Comparison of ENCODE assay signal across 8 mouse cellular contexts in the genomic region with DNA sequence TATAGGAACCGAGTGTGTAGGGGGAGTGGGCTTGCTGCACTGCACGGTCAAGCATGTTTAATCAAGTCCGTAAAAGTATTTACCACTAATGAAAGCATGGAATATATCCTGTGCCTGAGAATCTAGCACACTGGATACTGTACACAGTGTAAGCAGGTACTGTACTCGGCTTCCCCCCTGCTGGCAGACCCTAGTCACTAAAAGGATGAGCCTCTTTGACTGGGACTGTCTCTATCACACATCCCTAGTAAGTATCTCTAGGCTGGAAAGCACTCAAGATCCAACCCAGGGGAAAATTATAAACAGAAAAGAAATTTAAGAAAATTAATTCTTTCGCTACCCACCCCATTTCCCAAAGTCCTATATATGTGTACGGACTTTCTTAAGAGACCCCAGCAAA. TPM values are rescaled to one million over a fixed set of nuclear protein-coding genes. Genes with fewer than 3 reads are reported as not detected.
DNase-seq lines count a peak whose midpoint lies in the region; ATAC-seq lines count a peak whose summit lies in the region.

No protein-coding gene starts in this region.

- H3K27me3 ChIP-seq in forebrain, embryonic 12.5 days: no peaks in the 10 kb centered on the region
- no peaks in the 10 kb centered on the region for H3K27me3 ChIP-seq in kidney, embryonic 15.5 days
- H3K27me3 ChIP-seq in midbrain, embryonic 11.5 days (ENCODE audit: control insufficient read depth, insufficient read depth, low read length): no peaks in the 10 kb centered on the region

- WGBS in forebrain, embryonic 12.5 days: 33% methylated on average over 6 of the region's 6 CpGs
- 13% methylated on average over 6 of the region's 6 CpGs for WGBS in kidney, embryonic 15.5 days
- WGBS in midbrain, embryonic 11.5 days: 45% methylated on average over 6 of the region's 6 CpGs

- peak overlapping the region; percentile 95 for H3K4me3 ChIP-seq in forebrain, embryonic 12.5 days (replicated peaks)
- H3K4me3 ChIP-seq in kidney, embryonic 15.5 days (replicated peaks): peak overlapping the region; percentile 98
- peak overlapping the region; percentile 96 for H3K4me3 ChIP-seq in midbrain, embryonic 11.5 days (ENCODE audit: low read depth, low read length)

- no peaks in the 10 kb centered on the region for H3K9me3 ChIP-seq in forebrain, embryonic 12.5 days
- H3K9me3 ChIP-seq in kidney, embryonic 15.5 days (replicated peaks): no peaks in the 10 kb centered on the region
- no peaks in the 10 kb centered on the region for H3K9me3 ChIP-seq in midbrain, embryonic 11.5 days (ENCODE audit: control insufficient read depth, low read length)

- H3K9ac ChIP-seq in forebrain, embryonic 12.5 days: peak overlapping the region; percentile 99
- H3K9ac ChIP-seq in kidney, embryonic 15.5 days: peak overlapping the region; percentile 98
- H3K9ac ChIP-seq in midbrain, embryonic 11.5 days (ENCODE audit: low read length): peak overlapping the region; percentile 100

- H3K4me1 ChIP-seq in forebrain, embryonic 12.5 days: peaks cover 33% of the 10 kb centered on the region
- peaks cover 49% of the 10 kb centered on the region for H3K4me1 ChIP-seq in kidney, embryonic 15.5 days
- peaks cover 12% of the 10 kb centered on the region; the same call in 1 of the 2 replicates for H3K4me1 ChIP-seq in midbrain, embryonic 11.5 days (ENCODE audit: control insufficient read depth, insufficient read depth, low read length)

- DNase-seq in layer of hippocampus, postnatal 10 days (ENCODE audit: low spot score in 2 of 2): peak; percentile 32 to 40
- no peak for DNase-seq in layer of hippocampus, postnatal 36 days
- DNase-seq in NIH3T3 (ENCODE audit: low read depth): peak; percentile 59
- no peak for DNase-seq in midbrain, embryonic 11.5 days (ENCODE audit: low spot score, missing footprints)
- peak; percentile 39 to 62 for DNase-seq in thymus, postnatal 10 days (ENCODE audit: low spot score in 2 of 2)
- DNase-seq in natural killer cell, adult 2 months (ENCODE audit: low spot score in 2 of 2): no peak

- peaks cover 20% of the 10 kb centered on the region for H3K36me3 ChIP-seq in forebrain, embryonic 12.5 days (replicated peaks)
- peaks cover 10% of the 10 kb centered on the region for H3K36me3 ChIP-seq in kidney, embryonic 15.5 days
- no peaks in the 10 kb centered on the region for H3K36me3 ChIP-seq in midbrain, embryonic 11.5 days (ENCODE audit: control insufficient read depth, insufficient read depth, low read length)

- peak overlapping the region; percentile 79 for H3K4me2 ChIP-seq in forebrain, embryonic 12.5 days
- H3K4me2 ChIP-seq in kidney, embryonic 15.5 days: peak overlapping the region; percentile 83
- H3K4me2 ChIP-seq in midbrain, embryonic 11.5 days: peak overlapping the region; percentile 69

- no peak for ATAC-seq in forebrain, embryonic 12.5 days (ENCODE audit: low FRiP score)
- no peak for ATAC-seq in kidney, embryonic 15.5 days (replicated peaks; ENCODE audit: low FRiP score)
- ATAC-seq in midbrain, embryonic 11.5 days (ENCODE audit: low FRiP score): no peak

- peak overlapping the region; percentile 97; the same call in 1 of the 2 replicates for H3K27ac ChIP-seq in forebrain, embryonic 12.5 days
- H3K27ac ChIP-seq in kidney, embryonic 15.5 days: peak overlapping the region; percentile 97
- peak overlapping the region; percentile 92; the same call in 1 of the 2 replicates for H3K27ac ChIP-seq in midbrain, embryonic 11.5 days (ENCODE audit: low read depth, low read length)

RNA-seq across cellular contexts. Expression of a gene that starts 2.8 kb away (rescaled TPM):
- 10 to 100 TPM; 25.8 to 27.5 TPM for total RNA-seq in layer of hippocampus, postnatal 10 days (2021)
- total RNA-seq in layer of hippocampus, postnatal 36 days (2021): 10 to 100 TPM; 25.5 to 25.6 TPM
- polyA plus RNA-seq in forebrain, embryonic 12.5 days (2016; fragmentation: Nextera tagmentation; extraction: Ambion mirVana): 20.9 and 23.1 TPM in 2 replicates
- 14.6 and 15.4 TPM in 2 replicates for polyA plus RNA-seq in kidney, embryonic 15.5 days (2015; fragmentation: Nextera tagmentation; extraction: Ambion mirVana)
- polyA plus RNA-seq in midbrain, embryonic 11.5 days (2014; fragmentation: Nextera tagmentation; extraction: Ambion mirVana): 16.5 and 17.7 TPM in 2 replicates

Comparison
In these comparisons a context has a peak if more than half of its experiments do, and no peak if none do; other contexts are left out.
1. DNase-seq: peak in layer of hippocampus, postnatal 10 days (2 of 2), NIH3T3 (single experiment) and thymus, postnatal 10 days (2 of 2); none in layer of hippocampus, postnatal 36 days (0 of 2), midbrain, embryonic 11.5 days (single experiment) and natural killer cell, adult 2 months (0 of 2).
2. Peak in every context shown above with its lines, with median percentiles within 50 percentile points of each other: H3K27ac ChIP-seq, H3K4me2 ChIP-seq, H3K4me3 ChIP-seq and H3K9ac ChIP-seq.